Mouse (Mus musculus) limb, embryonic 10.5 days (tissue): ENCODE results near the gene Tnfaip6. TPM values are rescaled to one million over a fixed set of nuclear protein-coding genes. Genes with fewer than 3 reads are reported as not detected.
"Not testable (repeated sequence)": the region's sequence is repeated elsewhere in the genome, so short reads cannot be mapped to it uniquely, and the experiment has no call there.

Experiments used
- DNase-seq: peaks from one replicate; pipeline ENCODE4 v3.0.0-alpha.2; 2017; ENCODE audit warnings: low spot score
- H3K27ac ChIP-seq: fragments of 300-500 bp; sonication (generic); 2 replicates; pipeline ENCODE4 v1.5.1; 2016; ENCODE audit warnings: mild to moderate bottlenecking
- H3K27me3 ChIP-seq: fragments of 300-500 bp; sonication (generic); 2 replicates; pipeline ENCODE4 v1.6.1; 2016; ENCODE audit warnings: low read depth, mild to moderate bottlenecking; ENCODE audit not compliant: poor library complexity, severe bottlenecking
- H3K36me3 ChIP-seq: fragments of 300-500 bp; sonication (generic); 2 replicates; pipeline ENCODE4 v1.6.1; 2016; ENCODE audit warnings: mild to moderate bottlenecking, moderate library complexity
- H3K4me1 ChIP-seq: fragments of 300-500 bp; sonication (generic); 2 replicates; pipeline ENCODE4 v1.6.1; 2016
- H3K4me3 ChIP-seq: fragments of 300-500 bp; sonication (generic); 2 replicates; pipeline ENCODE4 v1.5.1; 2016; ENCODE audit warnings: mild to moderate bottlenecking, moderate library complexity
- H3K9me3 ChIP-seq: fragments of 300-500 bp; sonication (generic); replicated peaks from 2 replicates; pipeline ENCODE4 v1.6.1; 2016; ENCODE audit warnings: mild to moderate bottlenecking
- WGBS: fragments of 180-500 bp; shearing (Covaris S2); methylation state at CpG from one replicate; pipeline ENCODE4 v1.1.7; 2016; 5-methylcytosine and 5-hydroxymethylcytosine counted together
- polyA plus RNA-seq: library from polyadenylated mRNA; unstranded; fragments of >200 nt; fragmentation: Nextera tagmentation; extraction: Ambion mirVana; gene quantifications from 2 replicates; pipeline ENCODE4 v1.2.1, GENCODE M21; 2016

Tnfaip6 gene
- 49.8 and 58.5 TPM in 2 replicates for polyA plus RNA-seq

DNA sequence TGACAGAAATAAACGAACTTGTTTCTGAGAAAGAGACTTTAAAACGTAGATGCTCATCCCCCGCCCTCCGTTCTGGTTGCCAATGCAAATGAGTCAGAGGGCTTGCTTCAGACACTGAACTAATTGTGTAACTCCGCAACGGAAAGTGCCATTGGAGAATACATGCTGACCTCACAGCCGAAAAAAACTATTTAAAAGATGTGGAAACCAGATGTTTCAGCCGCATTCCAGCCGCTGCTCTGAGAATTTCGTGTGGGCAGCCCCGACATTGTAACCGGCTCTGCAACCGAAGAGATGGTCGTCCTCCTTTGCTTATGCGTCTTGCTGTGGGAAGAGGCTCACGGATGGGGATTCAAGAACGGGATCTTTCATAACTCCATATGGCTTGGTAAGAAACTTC, at the start of gene Tnfaip6:
TSS of gene Tnfaip6 (plus strand) at position 128 of the 400 bp plus-strand sequence.
- Histone ChIP-seq H3K4me1 (peaks cover 30% of the 10 kb centered on the region), H3K9me3 (no peaks in the 10 kb centered on the region), H3K27me3 (no peaks in the 10 kb centered on the region), H3K36me3 (peaks cover 6% of the 10 kb centered on the region), H3K27ac (peak within 1 kb of the TSS; percentile 82), H3K4me3 (peak within 1 kb of the TSS; percentile 58)
- under 1% methylated on average over 17 of the region's 17 CpGs for WGBS
- DNase-seq = peak; percentile 80

DNA sequence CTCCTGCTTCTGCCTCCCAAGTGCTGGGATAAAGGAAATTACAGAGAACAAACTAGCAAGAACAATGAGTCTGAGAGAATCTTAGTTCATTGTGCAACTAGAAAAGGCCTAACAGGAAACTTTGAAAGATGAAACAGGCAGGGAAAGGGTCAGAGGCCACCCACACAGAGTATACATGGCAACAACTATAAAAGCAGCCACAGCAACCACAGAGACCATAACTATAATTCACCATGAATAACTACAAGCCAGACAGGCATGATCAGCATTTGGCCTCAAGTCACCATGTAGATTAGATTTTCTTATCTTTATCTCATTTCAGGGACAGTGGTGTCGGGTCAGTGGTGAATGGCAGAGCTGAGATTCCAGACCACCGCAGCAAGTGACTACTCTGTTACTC, 48.2 kb upstream of the Tnfaip6 start:
- Histone ChIP-seq H3K27me3 (no peaks in the 10 kb centered on the region), H3K4me3 (no peak overlapping the region), H3K27ac (no peak overlapping the region), H3K9me3 (no peaks in the 10 kb centered on the region), H3K36me3 (no peaks in the 10 kb centered on the region), H3K4me1 (no peaks in the 10 kb centered on the region)
- DNase-seq = no peak
- WGBS = 87% methylated on average over 2 of the region's 2 CpGs

DNA sequence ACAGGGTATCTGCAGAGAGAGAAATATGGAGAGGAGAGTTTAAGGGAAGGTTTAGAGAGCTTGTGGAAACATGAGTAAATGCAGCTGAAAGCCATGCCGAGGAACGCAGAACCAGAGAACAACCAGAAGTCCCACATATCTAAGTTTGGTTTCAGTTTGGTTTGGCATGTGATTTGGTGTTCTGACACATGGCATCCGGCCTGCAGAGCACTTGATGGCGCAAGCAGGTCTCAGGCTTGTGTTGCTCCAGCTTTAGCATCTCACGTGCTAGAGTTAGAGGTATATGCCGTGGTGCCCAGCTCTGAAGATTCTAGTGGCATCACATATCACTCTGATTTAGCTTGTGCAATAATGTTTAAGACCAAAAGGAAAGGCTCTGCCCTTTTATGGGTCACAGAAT, 46.4 kb upstream of the Tnfaip6 start:
- H3K4me3 ChIP-seq = no peak overlapping the region
- H3K4me1 ChIP-seq = no peaks in the 10 kb centered on the region
- H3K27me3 ChIP-seq = no peaks in the 10 kb centered on the region
- no peak for DNase-seq
- WGBS = 93% methylated on average over 6 of the region's 6 CpGs
- H3K36me3 ChIP-seq = no peaks in the 10 kb centered on the region
- no peak overlapping the region for H3K27ac ChIP-seq
- no peaks in the 10 kb centered on the region for H3K9me3 ChIP-seq

DNA sequence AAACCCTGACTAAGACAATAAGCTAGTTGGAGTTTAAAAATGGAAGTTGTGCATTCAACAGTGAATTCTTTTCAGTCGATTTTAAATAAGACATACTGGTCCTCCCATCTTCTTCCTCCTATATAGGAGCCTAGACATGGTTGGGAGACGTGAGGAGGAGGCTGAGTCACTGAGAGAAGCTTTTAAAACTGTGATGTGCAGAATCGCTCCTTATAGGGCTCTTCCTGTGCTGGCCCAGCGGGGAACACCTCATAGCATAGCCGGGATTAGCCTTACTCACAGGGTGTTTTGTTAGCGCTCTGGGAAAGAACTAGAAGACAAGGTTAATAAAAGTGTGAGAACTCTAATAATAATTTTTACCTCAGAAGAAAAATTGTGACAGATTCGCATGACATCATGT, 37.8 kb upstream of the Tnfaip6 start:
- Histone ChIP-seq H3K36me3 (no peaks in the 10 kb centered on the region), H3K9me3 (no peaks in the 10 kb centered on the region), H3K4me1 (0 out of 2 replicates have a peak, but pooled peaks cover 4% of the 10 kb centered on the region), H3K27me3 (no peaks in the 10 kb centered on the region), H3K4me3 (no peak overlapping the region), H3K27ac (no peak overlapping the region)
- 71% methylated on average over 7 of the region's 7 CpGs for WGBS
- no peak for DNase-seq

DNA sequence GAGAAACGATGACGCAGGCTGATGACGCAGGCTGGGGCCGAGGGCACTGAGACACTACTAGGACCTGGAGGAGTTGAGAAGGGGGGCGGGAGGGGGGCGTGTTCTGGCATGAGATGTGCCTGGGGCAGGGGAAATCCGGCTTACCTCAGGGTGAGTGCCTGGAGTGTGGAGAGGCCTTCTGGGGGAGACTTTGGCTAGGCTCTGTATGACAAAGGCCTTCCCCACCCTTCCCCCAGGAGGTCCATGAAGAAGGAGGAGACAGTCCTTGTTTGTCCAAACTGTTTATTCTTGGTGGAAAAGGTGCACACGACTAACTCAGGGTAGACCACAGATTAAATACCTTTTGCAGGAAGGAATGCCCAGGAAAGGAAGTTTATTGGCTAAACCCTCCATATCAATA, 36.3 kb upstream of the Tnfaip6 start:
- H3K27ac ChIP-seq = no peak overlapping the region
- H3K36me3 ChIP-seq = no peaks in the 10 kb centered on the region
- no peak for DNase-seq
- no peaks in the 10 kb centered on the region for H3K9me3 ChIP-seq
- no peak overlapping the region for H3K4me3 ChIP-seq
- WGBS = 85% methylated on average over 8 of the region's 8 CpGs
- H3K4me1 ChIP-seq = peaks cover 13% of the 10 kb centered on the region
- H3K27me3 ChIP-seq = no peaks in the 10 kb centered on the region

DNA sequence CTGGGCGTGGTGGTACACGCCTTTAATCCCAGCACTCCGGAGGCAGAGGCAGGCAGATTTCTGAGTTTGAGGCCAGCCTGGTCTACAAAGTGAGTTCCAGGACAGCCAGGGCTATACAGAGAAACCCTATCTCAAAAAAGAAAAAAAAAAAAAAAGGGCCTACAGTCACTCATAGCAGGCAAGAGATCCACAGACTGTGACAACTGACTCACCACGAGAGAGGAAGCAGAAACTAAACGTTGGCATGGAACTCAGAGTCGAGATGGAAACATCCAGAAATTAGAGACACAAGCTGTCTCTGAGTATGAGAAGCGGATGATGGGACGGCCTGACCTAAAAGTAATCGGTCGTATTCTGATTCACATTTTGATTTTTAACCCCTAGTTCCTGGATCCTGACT, 35.5 kb upstream of the Tnfaip6 start:
- WGBS = 94% methylated on average over 10 of the region's 10 CpGs
- not testable (repeated sequence) for H3K36me3 ChIP-seq, DNase-seq, H3K27me3 ChIP-seq, H3K4me3 ChIP-seq, H3K27ac ChIP-seq, H3K9me3 ChIP-seq
- H3K4me1 ChIP-seq = peaks cover 16% of the 10 kb centered on the region

DNA sequence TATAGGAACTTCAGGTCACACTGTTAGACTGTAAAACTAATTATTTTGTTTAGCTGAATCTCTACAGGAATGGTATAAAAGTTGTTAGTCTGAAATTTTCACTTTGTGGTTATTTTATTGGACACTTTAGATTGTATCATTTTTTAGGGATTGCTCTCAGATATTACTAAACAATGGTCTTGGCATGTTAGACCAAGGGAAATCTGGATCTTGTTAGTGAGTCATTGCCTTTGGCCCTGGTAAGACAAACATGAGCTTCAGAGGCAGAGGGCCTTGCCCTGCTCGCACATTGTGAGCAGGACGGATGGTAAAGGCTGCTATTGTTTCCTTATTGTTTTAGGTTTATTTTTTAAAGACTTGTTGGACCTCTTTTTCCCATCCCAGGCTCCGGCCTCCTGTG, 31.4 kb upstream of the Tnfaip6 start:
- Histone ChIP-seq H3K9me3 (no peaks in the 10 kb centered on the region), H3K4me1 (peaks cover 16% of the 10 kb centered on the region), H3K27ac (peak overlapping the region; percentile 74), H3K36me3 (no peaks in the 10 kb centered on the region), H3K27me3 (no peaks in the 10 kb centered on the region), H3K4me3 (no peak overlapping the region)
- whole genome bisulfite sequencing = 67% methylated on average over 3 of the region's 3 CpGs
- no peak for DNase-seq

DNA sequence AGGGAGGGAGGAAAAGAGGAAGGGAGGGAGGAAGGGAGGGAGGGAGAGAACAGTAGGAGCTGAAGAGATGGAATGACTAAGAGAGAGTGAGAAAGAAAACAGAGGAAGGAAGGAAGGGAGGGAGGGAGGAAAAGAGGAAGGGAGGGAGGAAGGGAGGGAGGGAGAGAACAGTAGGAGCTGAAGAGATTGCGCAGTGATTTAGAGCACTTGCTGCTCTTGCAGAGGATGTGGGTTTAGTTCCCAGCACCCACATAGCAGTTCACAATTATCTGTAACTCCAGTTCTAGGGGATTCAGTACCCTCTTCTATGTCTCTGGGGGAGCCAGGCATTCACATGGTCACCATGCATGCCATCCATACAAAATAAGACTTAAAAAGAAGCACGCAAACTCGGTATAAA, 26.0 kb upstream of the Tnfaip6 start:
- WGBS = 89% methylated on average over 3 of the region's 3 CpGs
- H3K9me3 ChIP-seq, H3K4me1 ChIP-seq, DNase-seq, H3K27me3 ChIP-seq, H3K36me3 ChIP-seq, H3K27ac ChIP-seq, H3K4me3 ChIP-seq: not testable (repeated sequence)

DNA sequence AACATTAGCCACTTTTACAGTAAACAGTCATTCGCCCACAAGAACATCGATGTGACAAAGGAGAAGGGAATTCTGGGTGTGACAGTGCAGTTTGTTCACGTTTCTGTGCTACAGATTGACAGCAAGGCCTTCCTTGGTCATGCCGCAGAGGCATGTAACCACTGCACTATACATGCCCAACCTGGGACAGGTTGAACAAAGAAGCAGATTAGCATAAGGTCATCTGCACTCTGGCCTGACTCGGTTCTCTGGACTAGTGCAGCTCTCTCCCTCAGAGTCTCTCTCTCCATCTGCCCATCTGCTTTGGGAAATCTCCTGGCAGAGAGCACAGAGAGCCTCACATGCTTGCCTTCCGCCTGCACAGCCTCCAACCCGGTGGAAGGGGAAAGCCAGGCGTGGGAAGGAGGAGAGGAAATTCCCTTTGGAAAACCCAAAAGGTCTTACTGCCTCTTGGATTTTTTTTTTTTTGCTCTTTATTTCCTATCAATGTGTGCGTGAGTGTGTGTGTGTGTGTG, 24.4 kb upstream of the Tnfaip6 start:
- Histone ChIP-seq H3K27me3 (0 out of 2 replicates have a peak, but pooled peaks cover 4% of the 10 kb centered on the region), H3K27ac (no peak overlapping the region), H3K36me3 (no peaks in the 10 kb centered on the region), H3K4me1 (no peaks in the 10 kb centered on the region), H3K9me3 (no peaks in the 10 kb centered on the region), H3K4me3 (no peak overlapping the region)
- no peak for DNase-seq
- WGBS = 80% methylated on average over 9 of the region's 9 CpGs

DNA sequence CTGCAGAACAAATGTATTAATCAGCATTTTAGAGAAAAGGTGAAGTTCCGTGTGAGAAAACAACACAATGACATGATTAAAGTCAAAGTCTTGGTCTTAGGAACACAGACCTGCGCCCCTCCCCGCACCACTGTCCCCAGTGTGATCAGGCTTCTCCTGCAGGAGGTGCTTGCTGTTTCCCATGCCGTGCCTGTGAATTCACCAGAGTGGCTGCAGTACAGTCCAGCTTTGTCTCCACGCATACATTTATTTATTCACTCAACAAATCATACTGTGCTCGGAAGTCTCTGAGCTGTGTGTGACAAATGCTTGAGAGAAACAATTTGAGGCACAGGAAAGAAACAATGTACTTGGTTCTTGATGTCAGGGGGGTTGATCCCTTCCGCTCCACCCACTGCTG, 21.4 kb upstream of the Tnfaip6 start:
- Histone ChIP-seq H3K4me1 (no peaks in the 10 kb centered on the region), H3K27ac (no peak overlapping the region), H3K27me3 (0 out of 2 replicates have a peak, but pooled peaks cover 4% of the 10 kb centered on the region), H3K9me3 (no peaks in the 10 kb centered on the region), H3K4me3 (no peak overlapping the region), H3K36me3 (no peaks in the 10 kb centered on the region)
- DNase-seq = no peak
- 59% methylated on average over 7 of the region's 7 CpGs for WGBS

DNA sequence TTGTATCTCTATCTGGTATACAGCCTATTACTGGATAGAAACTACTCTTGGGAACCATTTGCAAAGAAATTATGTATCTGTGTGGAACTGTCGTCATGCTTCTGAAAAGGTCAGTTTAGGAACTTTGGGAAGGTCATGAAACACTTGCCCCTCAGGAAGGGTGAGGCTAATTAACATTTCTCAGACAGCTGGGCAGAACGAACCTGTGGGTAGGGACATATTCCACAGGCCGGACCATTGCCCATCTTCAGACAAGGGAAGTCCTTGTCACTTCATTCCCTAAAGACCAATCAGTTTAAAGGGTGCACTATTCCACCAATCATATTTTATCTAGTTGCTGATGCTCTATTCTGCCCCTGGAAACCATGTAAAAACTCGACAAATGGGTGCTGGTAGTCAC, 10.7 kb upstream of the Tnfaip6 start:
- no peak overlapping the region for H3K27ac ChIP-seq

DNA sequence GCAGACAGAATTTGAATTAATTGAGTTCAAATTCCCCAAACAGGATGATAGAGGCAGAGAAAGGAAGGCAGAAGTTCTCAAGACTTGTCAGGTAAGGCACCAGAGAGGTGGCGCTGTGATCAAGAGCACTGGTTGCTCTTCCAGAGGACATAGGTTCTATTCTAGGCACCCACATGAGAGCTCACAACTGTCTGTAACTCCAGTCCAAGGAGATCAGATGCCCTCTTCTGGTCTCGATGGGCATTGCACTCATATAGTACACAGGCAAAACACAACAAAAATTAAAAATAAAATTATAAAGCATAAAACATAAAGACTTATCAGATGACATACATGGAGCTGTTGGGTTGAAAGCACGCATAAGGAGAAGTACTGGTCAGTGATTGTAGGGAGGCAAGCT, 8.4 kb upstream of the Tnfaip6 start:
- no peak for DNase-seq
- Histone ChIP-seq H3K4me1 (no peaks in the 10 kb centered on the region), H3K27ac (no peak overlapping the region), H3K9me3 (no peaks in the 10 kb centered on the region), H3K27me3 (no peaks in the 10 kb centered on the region), H3K4me3 (no peak overlapping the region), H3K36me3 (no peaks in the 10 kb centered on the region)
- 86% methylated on average over 3 of the region's 3 CpGs for WGBS

More for the DNA sequence above, 10.7 kb upstream of the Tnfaip6 start:
- DNase-seq = no peak
- Histone ChIP-seq H3K4me3 (no peak overlapping the region), H3K9me3 (no peaks in the 10 kb centered on the region), H3K36me3 (no peaks in the 10 kb centered on the region), H3K4me1 (no peaks in the 10 kb centered on the region), H3K27me3 (no peaks in the 10 kb centered on the region)
- 83% methylated on average over 4 of the region's 4 CpGs for WGBS

DNA sequence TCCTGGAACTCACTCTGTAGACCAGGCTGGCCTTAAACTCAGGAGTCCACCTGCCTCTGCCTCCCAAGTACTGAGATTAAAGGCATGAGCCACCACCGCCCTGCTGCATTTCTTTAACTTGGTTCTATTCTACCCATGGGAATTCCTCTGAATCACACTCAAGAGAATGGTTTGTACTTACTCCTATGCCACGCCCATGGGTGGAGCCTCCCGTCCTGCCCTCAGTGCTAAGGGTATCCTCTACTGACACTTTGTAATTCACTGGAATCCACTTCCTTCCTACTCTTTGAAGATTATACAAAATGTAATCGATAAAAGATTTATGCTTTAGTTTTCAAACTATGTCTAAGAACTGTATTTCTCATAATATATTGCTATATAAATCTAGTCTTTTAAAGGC, 6.3 kb upstream of the Tnfaip6 start:
- DNase-seq = no peak
- WGBS = 91% methylated on average over 4 of the region's 4 CpGs
- H3K4me3 ChIP-seq = no peak overlapping the region

DNA sequence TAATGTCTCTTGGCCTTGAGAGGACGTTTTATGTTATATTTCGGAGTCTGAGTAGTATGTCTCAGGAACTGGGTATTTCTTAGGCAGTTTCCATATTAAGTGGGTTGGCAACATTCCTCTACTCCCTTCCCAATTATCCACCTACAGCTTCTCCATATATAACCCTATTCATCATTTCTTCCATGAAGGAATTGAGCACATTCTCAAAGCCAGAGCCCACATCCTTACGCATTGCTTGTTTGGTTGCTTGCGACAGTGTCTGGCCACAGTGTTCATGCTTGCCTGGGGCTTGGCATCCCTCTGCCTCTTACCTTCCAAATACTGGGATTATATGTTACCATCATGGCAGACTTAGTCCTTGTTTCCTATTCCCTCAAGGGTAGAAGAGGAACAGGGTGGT, 3.2 kb upstream of the Tnfaip6 start:
- Histone ChIP-seq H3K4me3 (no peak overlapping the region), H3K36me3 (no peaks in the 10 kb centered on the region), H3K27ac (no peak overlapping the region), H3K27me3 (no peaks in the 10 kb centered on the region), H3K9me3 (no peaks in the 10 kb centered on the region), H3K4me1 (peaks cover 16% of the 10 kb centered on the region)
- DNase-seq = no peak
- WGBS = 94% methylated on average over 4 of the region's 4 CpGs

More for the DNA sequence above, 6.3 kb upstream of the Tnfaip6 start:
- no peak overlapping the region for H3K27ac ChIP-seq
- no peaks in the 10 kb centered on the region for H3K4me1 ChIP-seq
- H3K36me3 ChIP-seq = no peaks in the 10 kb centered on the region
- H3K9me3 ChIP-seq = no peaks in the 10 kb centered on the region
- H3K27me3 ChIP-seq = no peaks in the 10 kb centered on the region
